Mouse (Mus musculus) midbrain, embryonic 16.5 days (tissue): ENCODE data around the gene Ikzf1. TPM values are rescaled to one million over a fixed set of nuclear protein-coding genes. Genes with fewer than 3 reads are reported as not detected.

Source experiments
- ATAC-seq: fragments of 200-750 bp; cut with Nextera tagmentation; 2 replicates; pipeline ENCODE4 v1.8.0; 2017; ENCODE audit warnings: moderate TSS enrichment
- H3K27ac ChIP-seq: fragments of 300-500 bp; sonication (generic); 2 replicates; pipeline ENCODE4 v1.5.1; 2014; ENCODE audit warnings: mild to moderate bottlenecking, low read length, mixed read lengths
- H3K27me3 ChIP-seq: fragments of 300-500 bp; sonication (generic); 2 replicates; pipeline ENCODE4 v1.6.1; 2014; ENCODE audit warnings: low read depth, low read length, mixed read lengths; ENCODE audit not compliant: control insufficient read depth, insufficient read depth
- H3K36me3 ChIP-seq: fragments of 300-500 bp; sonication (generic); 2 replicates; pipeline ENCODE4 v1.6.1; 2014; ENCODE audit warnings: mild to moderate bottlenecking, low read length, moderate library complexity, mixed read lengths; ENCODE audit not compliant: control insufficient read depth, insufficient read depth
- H3K4me1 ChIP-seq: fragments of 300-500 bp; sonication (generic); 2 replicates; pipeline ENCODE4 v1.6.1; 2014; ENCODE audit warnings: mild to moderate bottlenecking, low read length, mixed read lengths; ENCODE audit not compliant: control insufficient read depth, insufficient read depth
- H3K4me2 ChIP-seq: fragments of 300-500 bp; sonication (generic); 2 replicates; pipeline ENCODE4 v1.6.1; 2014; ENCODE audit warnings: mild to moderate bottlenecking, low read length, mixed read lengths
- H3K4me3 ChIP-seq: fragments of 300-500 bp; sonication (generic); 2 replicates; pipeline ENCODE4 v1.5.1; 2014; ENCODE audit warnings: low read depth, mild to moderate bottlenecking, low read length, moderate library complexity, mixed read lengths
- H3K9ac ChIP-seq: fragments of 300-500 bp; sonication (generic); 2 replicates; pipeline ENCODE4 v1.6.1; 2014; ENCODE audit warnings: low read depth, low read length, mixed read lengths
- H3K9me3 ChIP-seq: fragments of 300-500 bp; sonication (generic); replicated peaks from 2 replicates; pipeline ENCODE4 v1.6.1; 2014; ENCODE audit warnings: mild to moderate bottlenecking, low read length, mixed read lengths; ENCODE audit not compliant: control insufficient read depth, poor library complexity, severe bottlenecking
- WGBS: fragments of 180-500 bp; shearing (Covaris S2); extraction: QIAGEN DNeasy Blood & Tissue Kit; methylation state at CpG from one replicate; pipeline ENCODE4 v1.1.7; 2014; 5-methylcytosine and 5-hydroxymethylcytosine counted together
- polyA plus RNA-seq: library from polyadenylated mRNA; unstranded; fragments of >200 nt; fragmentation: Nextera tagmentation; extraction: Ambion mirVana; gene quantifications from 2 replicates; pipeline ENCODE4 v1.2.1, GENCODE M21; 2015

Ikzf1 gene
- polyA plus RNA-seq, 1 experiment from 2014 or later: 1.4 TPM

DNA sequence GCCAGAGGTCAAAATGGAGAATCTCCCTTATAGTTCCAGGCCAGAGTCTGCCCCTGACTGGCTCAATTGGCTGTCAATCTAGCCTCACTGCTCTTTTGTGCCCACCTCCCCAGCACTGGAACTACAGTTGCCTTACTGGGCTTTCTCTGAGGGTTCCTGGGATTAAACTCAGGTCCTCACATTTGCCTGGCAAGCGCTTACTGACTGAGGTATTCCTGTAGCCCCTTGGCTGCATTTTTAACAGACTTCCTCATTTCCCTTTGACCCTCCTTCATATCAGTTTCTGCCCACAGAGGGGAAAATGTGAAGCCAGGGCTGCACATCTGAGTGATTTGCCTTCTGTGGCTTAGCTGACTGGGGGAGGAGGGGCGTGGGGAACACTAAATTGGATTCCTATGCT, 9.3 kb downstream of the Ikzf1 start:
- Histone ChIP-seq H3K36me3 (no peaks in the 10 kb centered on the region), H3K27me3 (no peaks in the 10 kb centered on the region), H3K4me3 (no peak overlapping the region), H3K4me1 (no peaks in the 10 kb centered on the region), H3K9ac (no peak overlapping the region), H3K27ac (no peak overlapping the region), H3K4me2 (no peak overlapping the region), H3K9me3 (no peaks in the 10 kb centered on the region)
- 76% methylated on average over 2 of the region's 2 CpGs for WGBS
- no peak for ATAC-seq

GRCm38 (mm10) chr11:11694472-11695177, 9.8 kb downstream of the Ikzf1 start:
- H3K36me3 ChIP-seq: no peaks in the 10 kb centered on the region
- WGBS: 88% methylated on average over 6 of the region's 6 CpGs
- no peak overlapping the region for H3K4me2 ChIP-seq
- H3K27ac ChIP-seq: no peak overlapping the region
- no peak for ATAC-seq
- H3K4me1 ChIP-seq: no peaks in the 10 kb centered on the region
- no peak overlapping the region for H3K9ac ChIP-seq
- no peaks in the 10 kb centered on the region for H3K27me3 ChIP-seq
- no peaks in the 10 kb centered on the region for H3K9me3 ChIP-seq
- H3K4me3 ChIP-seq: no peak overlapping the region

DNA sequence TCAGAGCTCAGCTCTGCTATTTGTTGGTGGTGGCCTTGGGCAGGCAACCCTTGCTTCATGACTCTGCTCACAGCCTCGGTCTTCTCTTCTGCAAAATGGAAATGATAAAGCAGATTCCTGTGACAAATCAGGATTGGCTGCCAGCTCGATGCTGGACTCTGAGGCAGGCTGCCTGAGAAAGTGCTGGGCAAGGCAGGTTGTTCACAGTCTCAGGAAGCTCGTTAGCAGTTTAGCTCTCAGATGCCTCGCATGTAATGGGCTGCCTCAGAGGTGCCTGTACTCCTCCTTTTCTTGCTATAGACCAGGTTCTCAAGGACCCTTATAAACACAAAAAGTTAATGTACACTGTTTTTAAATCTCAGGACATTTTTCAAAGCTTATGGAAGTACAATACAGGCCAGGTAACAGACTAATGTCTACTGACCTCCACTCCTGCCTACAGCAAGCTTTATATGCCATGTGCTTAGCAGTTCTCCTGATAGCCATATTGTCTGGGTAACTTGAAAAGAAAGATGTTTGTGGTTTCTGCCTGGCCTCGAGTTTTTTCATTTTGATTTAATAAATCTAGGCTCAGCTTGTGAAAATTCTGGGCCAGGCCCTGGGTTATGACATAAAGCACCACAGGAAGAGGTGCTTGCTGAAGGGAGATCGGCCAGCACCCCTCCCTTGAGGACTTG, 10.5 kb downstream of the Ikzf1 start:
- 73% methylated on average over 6 of the region's 6 CpGs for WGBS
- no peak overlapping the region for H3K27ac ChIP-seq
- ATAC-seq: no peak
- H3K4me1 ChIP-seq: no peaks in the 10 kb centered on the region
- no peak overlapping the region for H3K9ac ChIP-seq
- no peaks in the 10 kb centered on the region for H3K36me3 ChIP-seq
- H3K4me2 ChIP-seq: no peak overlapping the region
- H3K9me3 ChIP-seq: no peaks in the 10 kb centered on the region
- H3K4me3 ChIP-seq: no peak overlapping the region
- no peaks in the 10 kb centered on the region for H3K27me3 ChIP-seq

GRCm38 (mm10) chr11:11695907-11696306, 11.1 kb downstream of the Ikzf1 start:
- no peaks in the 10 kb centered on the region for H3K4me1 ChIP-seq
- no peaks in the 10 kb centered on the region for H3K36me3 ChIP-seq
- 89% methylated on average over 4 of the region's 4 CpGs for WGBS
- no peak overlapping the region for H3K27ac ChIP-seq
- no peak overlapping the region for H3K4me3 ChIP-seq
- H3K4me2 ChIP-seq: no peak overlapping the region
- H3K27me3 ChIP-seq: no peaks in the 10 kb centered on the region
- ATAC-seq: no peak
- H3K9me3 ChIP-seq: no peaks in the 10 kb centered on the region
- H3K9ac ChIP-seq: no peak overlapping the region

- WGBS: 90% methylated on average over 3 of the region's 3 CpGs
- Histone ChIP-seq H3K4me2 (no peak overlapping the region), H3K27me3 (no peaks in the 10 kb centered on the region), H3K4me1 (no peaks in the 10 kb centered on the region), H3K27ac (no peak overlapping the region), H3K9ac (no peak overlapping the region), H3K4me3 (no peak overlapping the region), H3K9me3 (no peaks in the 10 kb centered on the region), H3K36me3 (no peaks in the 10 kb centered on the region)
- no peak for ATAC-seq
Observed at GRCm38 (mm10) chr11:11696814-11697213, 12.0 kb downstream of the Ikzf1 start.

DNA sequence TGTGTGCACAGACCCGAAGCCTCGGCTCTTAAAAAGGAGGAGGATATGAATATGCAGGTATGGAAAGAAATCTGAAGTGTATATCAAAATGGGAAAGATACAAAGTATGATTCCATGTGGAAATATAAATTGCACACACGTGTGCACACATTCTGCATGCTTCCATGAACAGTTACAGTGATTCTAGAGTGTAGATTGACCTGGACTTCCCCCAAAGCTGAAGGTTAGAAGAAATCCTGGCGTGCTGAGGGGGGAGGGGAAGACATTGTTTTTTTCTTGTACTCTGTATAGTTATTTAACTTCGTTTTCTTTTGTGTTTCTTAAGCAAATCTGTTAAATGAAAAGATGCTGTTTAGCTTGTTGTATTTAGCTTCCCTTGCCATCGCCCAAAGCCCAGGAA, 16.6 kb downstream of the Ikzf1 start:
- ATAC-seq: no peak
- 69% methylated on average over 6 of the region's 6 CpGs for WGBS
- H3K27ac ChIP-seq: no peak overlapping the region

GRCm38 (mm10) chr11:11703776-11704175, 19.0 kb downstream of the Ikzf1 start:
- Histone ChIP-seq H3K36me3 (no peaks in the 10 kb centered on the region), H3K4me2 (no peak overlapping the region), H3K27ac (no peak overlapping the region), H3K4me3 (no peak overlapping the region), H3K9me3 (no peaks in the 10 kb centered on the region), H3K27me3 (no peaks in the 10 kb centered on the region), H3K9ac (no peak overlapping the region), H3K4me1 (no peaks in the 10 kb centered on the region)
- ATAC-seq: no peak

More for the DNA sequence above, 16.6 kb downstream of the Ikzf1 start:
- Histone ChIP-seq H3K4me2 (no peak overlapping the region), H3K4me3 (no peak overlapping the region), H3K27me3 (no peaks in the 10 kb centered on the region), H3K9ac (no peak overlapping the region), H3K36me3 (no peaks in the 10 kb centered on the region), H3K9me3 (no peaks in the 10 kb centered on the region), H3K4me1 (no peaks in the 10 kb centered on the region)

DNA sequence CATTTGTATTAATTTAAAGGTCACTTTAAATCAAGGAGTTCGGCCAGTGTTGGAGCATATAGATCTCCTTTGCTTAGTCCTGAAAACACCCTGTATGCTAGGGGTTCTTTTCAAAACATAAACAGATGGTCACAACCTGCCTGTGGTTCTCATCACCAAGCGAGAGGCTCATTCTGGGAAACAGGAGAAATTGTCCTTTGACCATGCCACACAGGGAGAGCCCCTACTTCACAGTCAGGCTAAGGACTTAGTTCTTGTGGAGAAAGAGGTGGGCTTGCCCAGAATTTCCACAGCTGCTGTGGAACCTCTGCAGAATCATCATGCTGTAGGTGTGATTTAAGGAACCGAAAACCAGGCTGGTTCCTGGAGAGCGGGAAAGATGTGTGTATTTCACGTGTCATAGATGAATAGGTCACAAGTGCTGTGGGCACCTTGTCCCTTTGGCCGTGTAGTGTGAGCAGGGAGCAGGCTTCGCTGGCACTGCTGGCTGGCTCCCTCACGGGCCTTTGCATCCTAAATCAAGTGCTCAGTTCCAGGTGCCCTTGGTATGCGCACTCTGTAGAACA, 23.4 kb downstream of the Ikzf1 start:
- no peaks in the 10 kb centered on the region for H3K9me3 ChIP-seq
- no peak overlapping the region for H3K4me2 ChIP-seq
- WGBS: 93% methylated on average over 9 of the region's 9 CpGs

GRCm38 (mm10) chr11:11709311-11709710, 24.5 kb downstream of the Ikzf1 start:
- no peak overlapping the region for H3K9ac ChIP-seq
- H3K9me3 ChIP-seq: no peaks in the 10 kb centered on the region
- H3K36me3 ChIP-seq: no peaks in the 10 kb centered on the region
- no peak overlapping the region for H3K4me2 ChIP-seq
- no peak for ATAC-seq
- H3K4me3 ChIP-seq: no peak overlapping the region
- no peak overlapping the region for H3K27ac ChIP-seq
- WGBS: 94% methylated on average over 6 of the region's 6 CpGs
- no peaks in the 10 kb centered on the region for H3K4me1 ChIP-seq
- no peaks in the 10 kb centered on the region for H3K27me3 ChIP-seq

More for the DNA sequence above, 23.4 kb downstream of the Ikzf1 start:
- ATAC-seq: no peak
- H3K4me3 ChIP-seq: no peak overlapping the region
- H3K4me1 ChIP-seq: no peaks in the 10 kb centered on the region
- H3K27me3 ChIP-seq: no peaks in the 10 kb centered on the region
- H3K9ac ChIP-seq: no peak overlapping the region
- no peaks in the 10 kb centered on the region for H3K36me3 ChIP-seq
- no peak overlapping the region for H3K27ac ChIP-seq
